Mouse (Mus musculus) kidney, embryonic 14.5 days (tissue): ENCODE results near the gene Tnip3. TPM values are rescaled to one million over a fixed set of nuclear protein-coding genes. Genes with fewer than 3 reads are reported as not detected.

Experiments
- ATAC-seq: fragments of 200-750 bp; cut with Nextera tagmentation; 2 replicates; pipeline ENCODE4 v1.8.0; 2017; ENCODE audit warnings: moderate number of reproducible peaks, mild to moderate bottlenecking, moderate TSS enrichment, moderate library complexity; ENCODE audit not compliant: low FRiP score, low TSS enrichment
- H3K27ac ChIP-seq: fragments of 300-500 bp; sonication (generic); 2 replicates; pipeline ENCODE4 v1.5.1; 2014; ENCODE audit warnings: low read depth, mild to moderate bottlenecking, low read length, moderate library complexity, mixed read lengths
- H3K27me3 ChIP-seq: fragments of 300-500 bp; sonication (generic); 2 replicates; pipeline ENCODE4 v1.6.1; 2014; ENCODE audit warnings: mild to moderate bottlenecking, low read length; ENCODE audit not compliant: control insufficient read depth, insufficient read depth
- H3K36me3 ChIP-seq: fragments of 300-500 bp; sonication (generic); 2 replicates; pipeline ENCODE4 v1.6.1; 2014; ENCODE audit warnings: low read length, mixed read lengths; ENCODE audit not compliant: control insufficient read depth, insufficient read depth
- H3K4me1 ChIP-seq: fragments of 300-500 bp; sonication (generic); 2 replicates; pipeline ENCODE4 v1.6.1; 2014; ENCODE audit warnings: low read length, mixed read lengths; ENCODE audit not compliant: control insufficient read depth, insufficient read depth
- H3K4me2 ChIP-seq: fragments of 300-500 bp; sonication (generic); replicated peaks from 2 replicates; pipeline ENCODE4 v1.6.1; 2014; ENCODE audit warnings: low read depth, mild to moderate bottlenecking, low read length
- H3K4me3 ChIP-seq: fragments of 300-500 bp; sonication (generic); 2 replicates; pipeline ENCODE4 v1.5.1; 2014; ENCODE audit warnings: mild to moderate bottlenecking, low read length
- H3K9ac ChIP-seq: fragments of 300-500 bp; sonication (generic); 2 replicates; pipeline ENCODE4 v1.6.1; 2014; ENCODE audit warnings: low read depth, mild to moderate bottlenecking, low read length, moderate library complexity
- H3K9me3 ChIP-seq: fragments of 300-500 bp; sonication (generic); 2 replicates; pipeline ENCODE4 v1.6.1; 2016; ENCODE audit warnings: low read length; ENCODE audit not compliant: control insufficient read depth
- WGBS: fragments of 180-500 bp; shearing (Covaris S2); extraction: QIAGEN DNeasy Blood & Tissue Kit; methylation state at CpG from one replicate; pipeline ENCODE4 v1.1.7; 2014; 5-methylcytosine and 5-hydroxymethylcytosine counted together
- polyA plus RNA-seq: library from polyadenylated mRNA; unstranded; fragments of >200 nt; fragmentation: Nextera tagmentation; extraction: Ambion mirVana; gene quantifications from 2 replicates; pipeline ENCODE4 v1.2.1, GENCODE M21; 2014

Gene Tnip3
- polyA plus RNA-seq, 1 experiment from 2014 or later = not detected

DNA sequence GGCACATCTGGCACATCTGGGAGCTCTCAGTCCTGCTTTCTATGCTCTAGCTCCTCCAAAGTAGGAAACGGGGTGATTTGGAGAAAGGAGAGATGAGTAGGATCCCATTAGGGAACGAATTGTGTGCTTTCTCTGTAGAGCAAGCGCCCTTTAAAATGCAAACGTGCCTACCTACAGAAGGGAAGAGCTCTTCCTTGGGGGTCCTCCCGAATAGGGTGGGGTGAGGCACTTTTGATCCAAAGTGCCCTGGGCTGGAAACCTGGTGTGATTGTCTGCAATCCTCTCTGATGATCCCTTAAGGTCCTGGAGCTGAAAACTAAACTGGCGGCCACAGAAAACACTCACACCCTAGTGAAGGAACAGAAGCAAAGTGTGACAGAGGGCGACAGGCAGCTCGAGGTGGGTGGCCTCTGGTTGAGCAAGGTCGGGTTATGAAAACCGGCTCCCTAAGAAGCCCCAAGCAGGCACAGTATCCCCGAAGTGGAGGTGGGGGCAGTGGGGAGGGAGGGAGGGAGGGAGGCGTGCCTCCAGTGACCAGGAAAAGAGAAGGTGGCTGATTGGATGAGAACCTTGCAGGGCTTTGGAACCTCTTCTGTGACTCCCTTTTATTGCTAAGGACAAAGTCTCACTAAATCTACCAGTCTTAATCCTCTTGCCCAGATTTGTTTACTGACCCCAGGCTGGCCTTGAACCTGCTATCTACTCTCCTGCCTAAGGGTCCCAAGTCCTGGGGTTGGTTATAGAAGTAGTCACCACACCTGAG is 72.1 kb downstream of the Tnip3 start:
- H3K27ac ChIP-seq = no peak overlapping the region
- H3K9ac ChIP-seq = no peak overlapping the region
- no peaks in the 10 kb centered on the region for H3K4me1 ChIP-seq
- WGBS = 16% methylated on average over 11 of the region's 12 CpGs
- H3K4me3 ChIP-seq = no peak overlapping the region
- no peak overlapping the region for H3K4me2 ChIP-seq
- H3K9me3 ChIP-seq = no peaks in the 10 kb centered on the region
- no peak for ATAC-seq
- no peaks in the 10 kb centered on the region for H3K36me3 ChIP-seq
- H3K27me3 ChIP-seq = no peaks in the 10 kb centered on the region

DNA sequence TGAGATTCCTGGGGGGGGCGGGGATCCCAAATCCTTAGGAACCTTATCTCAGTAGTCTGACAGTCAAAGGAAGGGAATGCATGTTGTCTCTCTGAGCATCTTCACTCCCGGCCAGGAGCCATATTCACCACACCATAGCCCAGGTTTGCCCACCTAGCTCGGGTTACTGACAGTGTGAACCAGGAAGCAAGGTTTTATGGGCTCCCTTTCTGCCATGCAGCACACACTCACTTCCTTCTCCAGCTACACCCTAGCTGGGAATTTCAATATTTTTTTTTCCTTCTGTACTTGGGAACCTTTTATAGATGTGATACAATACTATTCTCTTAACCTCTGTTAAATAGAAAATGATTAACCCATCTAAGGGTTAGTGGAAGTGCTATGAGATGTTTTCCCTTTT is 73.4 kb downstream of the Tnip3 start:
- H3K4me2 ChIP-seq = no peak overlapping the region
- no peaks in the 10 kb centered on the region for H3K4me1 ChIP-seq
- WGBS = 87% methylated on average over 3 of the region's 3 CpGs
- no peaks in the 10 kb centered on the region for H3K9me3 ChIP-seq
- no peak overlapping the region for H3K27ac ChIP-seq
- H3K27me3 ChIP-seq = no peaks in the 10 kb centered on the region
- H3K9ac ChIP-seq = no peak overlapping the region
- no peak for ATAC-seq
- no peak overlapping the region for H3K4me3 ChIP-seq
- no peaks in the 10 kb centered on the region for H3K36me3 ChIP-seq

DNA sequence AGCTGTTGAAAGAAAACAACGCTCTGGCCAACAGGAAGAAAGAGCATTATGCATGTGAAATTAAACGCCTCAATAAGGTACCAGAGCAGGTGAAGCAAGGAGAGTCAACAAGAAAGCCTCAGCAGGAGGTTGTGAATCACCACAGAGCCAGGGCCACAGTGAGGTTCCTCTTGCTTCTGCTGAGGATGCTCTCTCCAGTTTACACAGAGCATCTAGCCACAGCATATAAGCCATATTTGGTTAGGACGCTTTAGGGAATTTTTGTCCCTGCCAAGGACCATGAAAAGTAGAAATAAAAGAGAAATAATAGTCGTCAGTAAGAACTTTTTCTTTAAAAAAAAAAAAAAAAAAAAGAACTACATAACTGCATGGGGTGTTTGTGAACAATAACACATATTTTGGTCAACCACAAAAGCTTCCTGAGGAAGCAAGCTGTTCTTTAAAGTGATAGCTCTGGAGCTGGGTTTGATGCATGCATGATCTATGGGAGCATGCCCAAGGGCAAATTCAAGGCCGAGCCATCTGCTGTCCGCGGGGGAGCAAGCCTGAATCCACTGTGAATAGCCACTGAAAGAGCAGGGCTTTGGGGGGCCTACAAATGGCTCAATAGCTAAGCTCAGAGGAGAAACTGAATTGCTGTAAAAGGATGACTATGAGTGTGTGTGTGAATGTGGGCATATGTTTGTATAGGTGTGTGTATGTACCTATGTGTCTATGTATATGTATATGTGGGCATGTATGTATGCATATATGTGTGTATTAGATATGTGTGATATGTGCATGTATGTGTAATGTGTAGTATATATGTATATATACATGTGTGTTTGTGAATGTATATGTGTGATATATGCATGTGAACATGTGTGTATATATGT is 75.0 kb downstream of the Tnip3 start:
- 43% methylated on average over 7 of the region's 7 CpGs for WGBS
- H3K9ac ChIP-seq = no peak overlapping the region
- no peak overlapping the region for H3K4me2 ChIP-seq
- no peak for ATAC-seq
- no peaks in the 10 kb centered on the region for H3K27me3 ChIP-seq
- H3K27ac ChIP-seq = no peak overlapping the region
- H3K36me3 ChIP-seq = no peaks in the 10 kb centered on the region
- no peak overlapping the region for H3K4me3 ChIP-seq
- H3K4me1 ChIP-seq = no peaks in the 10 kb centered on the region
- no peaks in the 10 kb centered on the region for H3K9me3 ChIP-seq

DNA sequence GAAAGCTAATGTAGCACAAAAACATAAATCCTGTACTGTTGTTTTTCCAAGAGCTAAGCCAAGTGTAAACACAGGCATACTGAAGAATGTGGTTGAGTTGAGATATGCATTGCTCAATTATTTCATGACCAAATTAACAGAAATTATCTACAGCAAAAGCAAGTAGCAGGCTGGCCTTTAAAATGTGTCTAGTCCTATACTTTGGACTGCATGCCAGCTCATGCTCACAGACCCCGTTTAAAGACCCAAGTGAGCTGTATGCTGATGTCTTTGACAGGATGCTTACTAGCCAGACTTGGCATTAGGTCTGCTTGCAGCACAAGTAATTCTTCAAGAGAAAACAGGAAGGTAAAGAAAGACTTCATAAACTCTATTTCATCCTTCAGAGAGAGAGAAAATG is 75.8 kb downstream of the Tnip3 start:
- no peak for ATAC-seq
- no peak overlapping the region for H3K4me3 ChIP-seq
- H3K36me3 ChIP-seq = no peaks in the 10 kb centered on the region
- H3K4me1 ChIP-seq = no peaks in the 10 kb centered on the region
- WGBS = 58% methylated on average over 1 of the region's 1 CpGs
- H3K4me2 ChIP-seq = no peak overlapping the region
- H3K27ac ChIP-seq = no peak overlapping the region
- no peaks in the 10 kb centered on the region for H3K27me3 ChIP-seq
- H3K9me3 ChIP-seq = no peaks in the 10 kb centered on the region
- no peak overlapping the region for H3K9ac ChIP-seq

DNA sequence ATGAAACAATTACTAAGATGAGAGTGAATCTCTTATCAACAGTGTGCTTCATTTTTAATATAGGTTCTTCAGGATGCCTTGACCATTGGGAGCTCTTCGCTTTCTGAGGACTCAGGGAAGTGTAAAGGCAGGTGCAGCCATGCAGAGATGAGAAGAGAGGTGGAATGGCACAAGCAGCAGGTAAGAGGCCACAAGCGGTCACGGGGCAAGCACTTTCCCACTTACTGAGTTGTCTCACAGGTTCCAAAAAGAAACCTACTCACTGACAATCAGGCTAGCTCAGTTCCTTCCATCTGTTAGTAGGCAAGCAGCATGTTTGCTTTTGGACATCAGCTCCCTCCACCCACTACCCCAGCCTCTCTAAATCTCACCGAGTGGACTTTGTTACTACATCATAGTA is 80.7 kb downstream of the Tnip3 start:
- H3K4me1 ChIP-seq = no peaks in the 10 kb centered on the region
- no peak overlapping the region for H3K9ac ChIP-seq
- no peak overlapping the region for H3K27ac ChIP-seq
- WGBS = 82% methylated on average over 4 of the region's 4 CpGs
- H3K4me3 ChIP-seq = no peak overlapping the region
- H3K4me2 ChIP-seq = no peak overlapping the region
- H3K36me3 ChIP-seq = no peaks in the 10 kb centered on the region
- no peaks in the 10 kb centered on the region for H3K27me3 ChIP-seq
- no peak for ATAC-seq
- no peaks in the 10 kb centered on the region for H3K9me3 ChIP-seq

DNA sequence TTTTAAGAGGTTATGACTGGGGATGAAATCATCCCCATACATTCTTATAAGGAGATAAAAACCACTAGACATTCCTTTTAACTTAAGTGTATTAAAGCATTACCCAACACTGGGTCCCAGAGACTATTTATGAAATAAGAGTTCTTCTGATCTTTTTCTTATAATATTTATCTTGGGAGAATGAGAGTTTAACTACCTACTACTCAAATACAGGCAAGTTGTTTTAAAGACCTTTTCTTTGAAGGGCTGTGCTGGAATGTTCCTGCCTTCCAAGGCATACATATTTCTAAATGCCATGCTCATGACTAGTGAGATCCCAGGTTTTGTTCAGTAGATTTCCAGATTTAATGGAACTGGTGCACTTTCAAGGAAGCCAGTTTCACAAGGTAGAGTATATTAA is 81.8 kb downstream of the Tnip3 start:
- Histone ChIP-seq H3K9me3 (no peaks in the 10 kb centered on the region), H3K9ac (no peak overlapping the region), H3K27me3 (no peaks in the 10 kb centered on the region), H3K4me2 (no peak overlapping the region), H3K36me3 (no peaks in the 10 kb centered on the region), H3K4me3 (no peak overlapping the region), H3K4me1 (no peaks in the 10 kb centered on the region), H3K27ac (no peak overlapping the region)
- ATAC-seq = no peak

DNA sequence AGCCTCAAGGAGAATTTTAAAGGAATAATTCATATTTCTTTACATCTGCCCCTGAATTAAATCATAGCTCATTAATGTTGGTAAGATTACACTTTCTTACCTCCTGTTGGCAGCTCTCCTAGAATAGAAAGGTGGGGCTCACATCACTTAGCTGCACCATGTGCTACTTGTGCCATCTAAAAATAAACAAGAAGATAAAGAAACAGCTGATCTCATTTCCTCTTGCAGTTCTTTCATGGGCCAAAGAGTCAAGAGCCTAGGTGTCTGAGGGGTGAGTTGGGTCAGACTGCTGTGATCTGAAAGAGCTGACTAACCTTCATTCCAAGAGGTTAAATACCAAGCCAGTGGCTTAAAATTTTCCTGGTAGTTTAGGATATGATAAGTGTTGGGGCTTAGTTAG is 86.7 kb downstream of the Tnip3 start:
- no peak overlapping the region for H3K9ac ChIP-seq

DNA sequence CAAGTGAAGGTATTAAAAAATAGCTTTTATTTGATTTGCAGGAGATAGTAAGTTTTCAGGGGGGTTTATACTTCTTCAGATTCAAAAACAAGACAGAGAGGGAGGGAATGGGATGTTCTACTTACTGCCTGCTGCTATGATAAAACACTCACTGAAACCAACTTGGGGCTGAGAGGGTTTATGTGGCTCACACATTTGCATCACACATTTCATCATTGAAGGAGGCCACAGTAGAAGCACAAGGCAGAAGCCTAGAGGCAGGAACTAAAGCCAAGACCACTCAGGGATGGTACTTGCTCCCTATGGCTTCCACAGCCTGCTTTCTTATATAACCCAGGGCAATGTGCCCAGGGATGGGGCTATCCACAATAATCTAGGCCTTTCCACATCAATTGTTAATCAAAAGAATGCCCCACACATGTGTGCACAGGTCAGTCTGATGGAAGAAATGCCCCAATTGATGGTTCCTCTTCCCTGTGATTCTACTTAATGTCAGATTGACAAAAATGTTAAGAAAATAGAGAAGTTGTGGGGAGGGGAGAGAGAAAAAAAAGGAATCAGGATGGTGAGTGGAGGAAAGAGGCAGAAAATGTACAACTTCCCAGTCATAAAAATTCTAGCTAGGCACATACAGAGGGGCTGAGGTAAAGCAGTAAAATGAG is 88.9 kb downstream of the Tnip3 start:
- no peaks in the 10 kb centered on the region for H3K9me3 ChIP-seq
- no peaks in the 10 kb centered on the region for H3K36me3 ChIP-seq
- no peak overlapping the region for H3K4me2 ChIP-seq
- no peaks in the 10 kb centered on the region for H3K4me1 ChIP-seq
- no peak overlapping the region for H3K4me3 ChIP-seq
- H3K9ac ChIP-seq = no peak overlapping the region
- no peaks in the 10 kb centered on the region for H3K27me3 ChIP-seq
- H3K27ac ChIP-seq = no peak overlapping the region
- ATAC-seq = no peak

More for the DNA sequence above, 86.7 kb downstream of the Tnip3 start:
- Histone ChIP-seq H3K9me3 (no peaks in the 10 kb centered on the region), H3K4me2 (no peak overlapping the region), H3K27ac (no peak overlapping the region), H3K4me3 (no peak overlapping the region), H3K4me1 (no peaks in the 10 kb centered on the region), H3K27me3 (no peaks in the 10 kb centered on the region), H3K36me3 (no peaks in the 10 kb centered on the region)
- ATAC-seq = no peak

DNA sequence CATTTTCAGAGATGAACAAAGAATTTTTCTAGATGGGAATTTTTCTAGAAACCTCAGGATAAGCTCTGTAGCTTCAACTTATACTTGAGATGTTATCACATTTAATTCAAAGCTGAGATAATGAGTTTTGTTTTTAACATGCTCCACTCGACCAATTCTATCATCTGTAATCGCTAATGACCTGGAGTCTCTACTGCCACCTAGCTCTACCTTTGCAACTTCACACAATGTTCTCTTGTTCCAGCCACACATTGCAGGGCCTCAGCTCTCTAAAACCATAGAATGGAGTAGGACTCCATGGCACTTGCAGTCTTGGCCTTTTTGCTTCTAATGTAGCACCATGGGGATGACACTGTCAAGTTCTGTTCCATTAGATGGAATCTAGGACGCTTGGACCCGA is 90.5 kb downstream of the Tnip3 start:
- no peaks in the 10 kb centered on the region for H3K4me1 ChIP-seq
- H3K27me3 ChIP-seq = no peaks in the 10 kb centered on the region
- H3K36me3 ChIP-seq = no peaks in the 10 kb centered on the region
- H3K4me3 ChIP-seq = no peak overlapping the region
- no peaks in the 10 kb centered on the region for H3K9me3 ChIP-seq
- no peak for ATAC-seq
- H3K27ac ChIP-seq = no peak overlapping the region
- 71% methylated on average over 4 of the region's 4 CpGs for WGBS
- H3K9ac ChIP-seq = no peak overlapping the region
- no peak overlapping the region for H3K4me2 ChIP-seq
